Mouse (Mus musculus): Measurements from ENCODE around the gene Cyp24a1.
A peak's percentile ranks its signal among the peaks of the same experiment; 100 is the strongest.

DNA sequence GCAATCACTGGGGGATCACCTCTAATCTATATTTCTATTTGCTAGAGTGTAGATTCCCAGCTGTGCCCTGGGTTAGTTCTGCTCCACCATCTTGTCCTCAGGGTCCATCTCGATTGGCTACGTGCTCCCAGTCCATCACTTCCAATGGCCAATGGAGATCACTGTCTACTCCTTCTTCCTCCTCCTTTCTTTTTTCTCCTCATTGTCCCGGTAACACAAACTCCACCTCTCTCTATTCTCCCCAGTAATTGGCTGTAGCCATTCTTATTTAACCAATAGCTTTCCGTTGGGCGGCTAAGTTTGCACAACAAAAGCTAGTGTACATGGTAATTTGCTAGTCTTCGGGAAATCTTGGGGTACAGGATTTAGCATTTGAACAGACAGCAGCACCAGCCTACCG lies 32.8 kb upstream of the Cyp24a1 start:
- no peak for TF ChIP-seq MAFK (IDR thresholded peaks at IDR 0.05; ENCODE audit: insufficient read depth, low read depth, low read length)
- TF ChIP-seq ZNF384 (IDR thresholded peaks at IDR 0.05; ENCODE audit: low read depth, low read length), result no peak
- TF ChIP-seq ZC3H11A (IDR thresholded peaks at IDR 0.05; ENCODE audit: borderline replicate concordance, low read depth, low read length), result no peak
- peak; percentile 89 for TF ChIP-seq CHD2 (IDR thresholded peaks at IDR 0.05; ENCODE audit: low read depth, low read length)
